Mouse (Mus musculus) bone marrow macrophage, adult 2 months (primary cell): Measurements from ENCODE around the gene Plrg1. TPM values are rescaled to one million over a fixed set of nuclear protein-coding genes. Genes with fewer than 3 reads are reported as not detected.

Experiments
- H3K27ac ChIP-seq: 2 replicates; pipeline ENCODE4 v1.5.1; 2012; ENCODE audit warnings: low read depth, low read length; ENCODE audit not compliant: insufficient read depth
- H3K4me1 ChIP-seq: 2 replicates; pipeline ENCODE4 v1.6.1; 2012; ENCODE audit warnings: low read length; ENCODE audit not compliant: control insufficient read depth, insufficient read depth
- H3K4me3 ChIP-seq: 2 replicates; pipeline ENCODE4 v1.5.1; 2012; ENCODE audit warnings: mild to moderate bottlenecking, low read length, moderate library complexity; ENCODE audit not compliant: insufficient read depth
- CTCF ChIP-seq: IDR thresholded peaks from 2 replicates; pipeline ENCODE4 v1.5.1; 2012; ENCODE audit warnings: low read depth, mild to moderate bottlenecking, low read length, moderate library complexity
- POLR2A ChIP-seq: IDR thresholded peaks from 2 replicates; pipeline ENCODE4 v1.6.1; 2012; ENCODE audit warnings: mild to moderate bottlenecking, low read depth, low read length, borderline replicate concordance
- polyA plus RNA-seq: library from polyadenylated mRNA; stranded (reverse); fragments of >200 nt; gene quantifications from 2 replicates; pipeline ENCODE4 v1.2.4, GENCODE M21; 2012; ENCODE audit not compliant: missing spikeins, insufficient read depth, insufficient read length

The Plrg1 gene
- polyA plus RNA-seq, 1 experiment, result 36.4 TPM

DNA sequence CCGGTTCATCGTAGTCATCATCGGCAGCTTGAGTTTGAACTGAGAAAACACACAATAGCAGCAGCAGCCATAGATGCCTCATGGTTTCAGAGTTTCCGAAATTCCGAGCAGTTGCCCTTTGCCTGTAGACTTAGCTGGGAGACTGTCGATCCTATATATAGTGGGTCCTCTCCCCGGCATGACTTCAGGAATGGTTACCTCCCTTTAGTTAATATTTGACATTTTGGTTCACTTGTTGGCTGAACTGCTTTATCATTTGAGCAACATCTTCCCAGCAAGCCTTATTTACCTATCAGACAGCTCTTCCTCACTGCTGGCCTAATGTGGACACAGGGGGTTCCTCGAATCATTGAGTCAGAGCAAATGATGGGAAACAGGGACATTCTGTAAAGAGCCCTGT lies 5.6 kb upstream of the Plrg1 start, which contains the start of gene Fgb:
Fgb (minus strand) TSS at position 184 of the 400 bp plus-strand sequence.
- Histone ChIP-seq H3K27ac (no peak within 1 kb of the TSS), H3K4me1 (peaks cover 2% of the 10 kb centered on the region; the same call in 1 of the 2 replicates), H3K4me3 (no peak within 1 kb of the TSS)
- TF ChIP-seq CTCF, result no peak
- no peak for TF ChIP-seq POLR2A

DNA sequence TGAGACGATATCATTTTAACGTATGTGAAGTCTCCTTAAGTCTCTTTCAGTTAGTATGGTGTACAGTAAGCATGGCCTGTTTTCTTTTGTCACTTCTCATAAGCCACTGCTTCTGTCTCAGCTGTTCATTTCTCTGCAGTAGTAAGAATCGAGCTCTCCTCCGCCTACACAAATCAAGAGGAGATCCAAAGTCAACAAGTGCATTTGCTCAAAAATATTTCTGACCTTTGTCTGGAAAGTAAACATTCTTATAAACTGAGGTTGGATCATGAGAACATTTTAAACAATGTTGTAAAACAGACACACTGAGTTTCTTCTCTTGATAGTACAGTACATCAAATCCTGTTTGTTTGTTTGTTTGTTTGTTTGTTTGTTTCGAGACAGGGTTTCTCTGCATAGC lies 4.7 kb upstream of the Plrg1 start:
- Histone ChIP-seq H3K4me1 (peaks cover 2% of the 10 kb centered on the region; the same call in 1 of the 2 replicates), H3K27ac (no peak overlapping the region), H3K4me3 (no peak overlapping the region)
- no peak for TF ChIP-seq CTCF
- TF ChIP-seq POLR2A, result no peak

DNA sequence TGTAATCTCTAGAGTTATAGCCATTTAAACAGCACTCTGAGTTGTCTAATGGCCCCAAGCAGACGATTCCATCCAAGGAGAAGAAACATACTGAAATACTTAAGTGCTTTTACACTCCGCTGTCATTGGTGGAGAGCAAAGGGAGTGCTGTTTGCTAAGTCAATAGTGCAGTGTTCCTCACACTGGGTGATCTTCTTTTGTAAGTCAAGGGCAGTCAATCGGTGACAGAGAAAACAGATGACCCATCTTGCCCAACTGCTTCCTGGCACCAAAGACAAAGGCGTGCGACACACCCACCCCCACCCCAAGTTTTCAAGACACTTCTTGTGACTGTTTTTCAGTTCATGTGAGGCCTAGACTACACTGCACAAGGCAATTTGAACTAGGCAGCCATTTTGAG lies 3.2 kb upstream of the Plrg1 start:
- H3K4me3 ChIP-seq, result no peak overlapping the region
- TF ChIP-seq CTCF (no peak), POLR2A (no peak)
- H3K4me1 ChIP-seq, result peaks cover 2% of the 10 kb centered on the region; the same call in 1 of the 2 replicates
- H3K27ac ChIP-seq, result no peak overlapping the region

DNA sequence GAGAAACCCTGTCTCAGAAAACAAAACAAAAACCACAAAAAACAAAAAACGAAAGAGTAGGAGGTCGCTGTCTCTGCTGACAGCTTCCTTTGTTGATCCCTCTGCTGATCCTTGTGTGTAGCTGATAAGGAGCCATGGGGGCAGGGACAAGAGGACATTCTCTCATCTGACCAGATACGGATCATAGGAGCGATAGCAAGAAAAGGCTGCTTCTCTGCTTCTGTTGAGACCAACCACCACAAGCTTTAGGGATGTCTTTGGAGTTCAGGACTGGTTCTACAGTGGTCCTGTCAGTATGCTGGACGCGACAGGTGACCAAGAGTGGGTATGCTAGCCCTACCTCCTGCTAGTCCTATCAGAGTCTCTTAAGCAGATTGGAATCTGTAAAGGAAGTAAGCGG lies 2.2 kb upstream of the Plrg1 start:
- H3K4me3 ChIP-seq, result no peak overlapping the region
- H3K27ac ChIP-seq, result no peak overlapping the region
- H3K4me1 ChIP-seq, result peaks cover 2% of the 10 kb centered on the region; the same call in 1 of the 2 replicates
- TF ChIP-seq CTCF (no peak), POLR2A (no peak)

DNA sequence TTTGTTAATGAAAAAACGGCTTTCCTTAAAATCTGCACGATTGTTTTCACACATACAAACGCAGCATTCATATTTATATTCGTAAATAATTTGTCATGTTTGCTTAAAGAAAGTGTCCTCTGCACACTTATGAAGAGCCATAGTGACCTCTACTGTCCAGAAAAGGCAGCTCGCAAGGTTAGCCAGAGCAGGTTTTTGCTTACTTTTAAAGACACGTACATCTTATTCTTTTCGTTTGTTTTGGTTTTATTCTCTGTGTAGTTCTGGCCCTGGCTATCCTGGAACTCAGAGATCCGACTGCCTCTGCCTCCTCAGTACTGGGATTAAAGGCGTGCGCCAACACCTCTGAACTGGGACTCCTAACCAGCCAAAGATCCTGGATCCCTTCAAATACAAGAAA lies 1.6 kb upstream of the Plrg1 start:
- H3K4me3 ChIP-seq, result no peak overlapping the region
- no peak overlapping the region for H3K27ac ChIP-seq
- TF ChIP-seq CTCF (no peak), POLR2A (no peak)
- H3K4me1 ChIP-seq, result peaks cover 2% of the 10 kb centered on the region; the same call in 1 of the 2 replicates

DNA sequence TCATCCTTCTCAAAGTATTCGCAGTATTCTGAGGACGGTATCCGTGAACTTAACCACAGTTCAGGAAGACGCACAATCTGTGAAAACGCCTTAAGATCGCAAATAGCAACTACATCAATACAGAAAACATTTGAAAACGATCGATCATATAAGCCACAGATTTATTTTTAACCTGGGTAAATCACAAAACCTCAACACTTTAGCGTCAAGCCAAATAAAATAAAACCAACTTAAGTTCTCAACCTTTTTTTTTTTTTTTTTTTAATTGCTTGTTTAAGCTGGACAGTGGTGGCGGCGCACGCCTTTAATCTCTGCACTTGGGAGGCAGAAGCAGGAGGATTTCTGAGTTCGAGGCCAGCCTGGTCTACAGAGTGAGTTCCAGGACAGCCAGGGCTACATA lies 563 bp upstream of the Plrg1 start:
- Histone ChIP-seq H3K27ac (no peak overlapping the region), H3K4me1 (peaks cover 2% of the 10 kb centered on the region; the same call in 1 of the 2 replicates)
- TF ChIP-seq CTCF, result no peak
- TF ChIP-seq POLR2A, result no peak

DNA sequence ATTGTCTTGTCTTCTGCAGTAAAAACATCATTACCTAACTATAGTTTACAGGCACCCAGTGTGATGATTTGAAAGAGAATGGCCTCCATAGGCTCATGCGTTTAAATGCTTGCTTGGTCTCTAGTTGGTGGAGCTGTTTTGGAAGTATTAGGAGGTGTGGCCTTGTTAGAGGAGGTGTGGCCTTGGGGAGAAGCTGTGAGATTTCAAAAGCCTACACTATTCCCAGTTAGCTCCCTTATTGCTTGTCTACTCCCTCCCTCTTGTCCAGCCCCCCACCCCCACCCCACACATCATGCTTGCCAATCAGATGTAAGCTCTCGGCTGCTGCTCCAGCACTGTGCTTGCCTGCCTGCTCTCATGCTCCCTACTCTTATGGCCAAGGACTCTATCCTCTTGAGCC lies 1.7 kb downstream of the Plrg1 start:
- no peak overlapping the region for H3K27ac ChIP-seq
- peaks cover 2% of the 10 kb centered on the region; the same call in 1 of the 2 replicates for H3K4me1 ChIP-seq
- H3K4me3 ChIP-seq, result no peak overlapping the region
- TF ChIP-seq CTCF (no peak), POLR2A (no peak)

More for the DNA sequence above, 563 bp upstream of the Plrg1 start:
- peak overlapping the region; percentile 59 for H3K4me3 ChIP-seq

DNA sequence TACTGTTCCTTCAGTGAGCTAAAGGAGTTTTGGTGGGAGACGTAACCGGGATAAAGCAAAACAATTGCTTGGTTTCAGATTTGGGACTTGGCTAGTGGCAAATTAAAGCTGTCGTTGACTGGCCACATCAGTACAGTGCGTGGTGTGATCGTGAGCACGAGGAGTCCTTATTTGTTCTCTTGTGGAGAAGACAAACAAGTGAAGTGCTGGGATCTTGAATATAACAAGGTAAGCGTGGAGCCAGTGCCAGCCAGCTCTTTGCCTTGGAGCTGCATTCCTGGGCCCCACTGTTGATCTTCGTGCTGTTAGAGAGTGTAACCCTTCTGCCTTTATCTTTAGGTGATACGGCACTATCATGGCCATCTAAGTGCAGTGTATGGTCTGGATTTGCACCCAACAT lies 12.6 kb downstream of the Plrg1 start:
- Histone ChIP-seq H3K4me1 (no peaks in the 10 kb centered on the region), H3K4me3 (no peak overlapping the region), H3K27ac (no peak overlapping the region)
- TF ChIP-seq CTCF (no peak), POLR2A (no peak)

DNA sequence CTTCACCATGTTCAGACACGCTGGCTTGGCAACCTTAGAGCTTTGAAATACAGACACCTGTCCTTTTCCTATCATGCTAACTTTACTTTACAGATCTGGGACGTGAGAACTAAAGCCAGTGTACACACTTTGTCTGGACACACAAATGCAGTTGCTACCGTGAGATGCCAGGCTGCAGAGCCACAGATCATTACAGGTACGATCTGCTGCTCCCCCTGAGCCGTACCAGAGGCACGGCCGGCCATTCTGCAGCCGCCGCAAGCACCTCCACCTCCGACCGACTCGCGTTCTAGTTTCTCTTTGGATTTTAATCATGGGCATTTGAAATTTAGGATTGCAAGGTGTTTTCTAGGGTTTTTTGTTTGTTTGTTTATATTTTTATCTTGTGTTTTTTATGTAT lies 13.5 kb downstream of the Plrg1 start:
- H3K27ac ChIP-seq, result no peak overlapping the region
- no peak overlapping the region for H3K4me3 ChIP-seq
- H3K4me1 ChIP-seq, result no peaks in the 10 kb centered on the region
- no peak for TF ChIP-seq POLR2A

DNA sequence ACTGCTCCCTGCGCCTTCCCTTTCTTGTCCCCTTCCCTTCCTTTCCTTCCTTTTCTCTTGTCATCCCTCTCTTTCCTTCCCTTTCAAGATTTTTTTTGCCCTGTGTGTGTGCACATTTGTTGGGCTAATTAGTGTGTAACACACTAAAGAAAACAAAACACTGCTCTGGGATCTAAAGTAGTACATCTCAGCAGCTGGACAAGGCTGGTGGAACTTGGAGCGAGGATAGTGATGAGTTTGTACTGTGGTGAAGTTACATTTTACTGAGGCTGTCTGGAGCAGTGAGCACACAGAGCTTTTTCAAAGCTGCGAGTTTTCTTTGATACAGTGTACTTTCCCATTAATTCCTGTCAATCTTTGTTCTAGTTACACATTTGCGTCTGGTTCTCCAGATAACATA lies 14.9 kb downstream of the Plrg1 start:
- H3K4me1 ChIP-seq, result no peaks in the 10 kb centered on the region
- no peak for TF ChIP-seq CTCF
- no peak for TF ChIP-seq POLR2A
- no peak overlapping the region for H3K4me3 ChIP-seq
- no peak overlapping the region for H3K27ac ChIP-seq

DNA sequence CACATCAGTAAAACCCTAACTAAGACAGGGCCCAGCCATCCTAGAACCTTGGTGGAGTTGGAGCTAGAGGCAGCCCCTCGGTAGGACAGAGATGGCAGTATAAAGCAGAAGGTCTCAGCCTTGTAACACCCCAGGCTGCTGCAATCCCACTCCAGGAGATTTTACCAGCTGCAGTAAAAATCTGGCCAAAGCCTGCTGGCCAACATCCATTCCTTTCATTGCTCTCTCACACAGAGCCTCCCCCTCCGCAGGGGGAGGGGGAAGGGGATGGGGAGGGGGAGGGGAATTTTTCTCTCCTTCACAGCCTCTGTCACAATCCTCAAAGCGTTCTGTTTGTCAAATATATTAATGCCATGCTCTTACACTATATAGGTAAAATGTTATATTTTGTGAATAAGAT lies 21.2 kb downstream of the Plrg1 start:
- Histone ChIP-seq H3K27ac (no peak overlapping the region), H3K4me1 (no peaks in the 10 kb centered on the region), H3K4me3 (no peak overlapping the region)
- TF ChIP-seq CTCF, result no peak
- no peak for TF ChIP-seq POLR2A
